ENCODE assay signal across 8 mouse cellular contexts in genomic region chr4:46498976-46499375, GRCm38 (mm10). TPM values are rescaled to one million over a fixed set of nuclear protein-coding genes. Genes with fewer than 3 reads are reported as not detected.
DNase-seq lines count a peak whose midpoint lies in the region; ATAC-seq lines count a peak whose summit lies in the region.

No protein-coding gene starts in this region.

- H3K4me2 ChIP-seq in intestine, embryonic 15.5 days (replicated peaks): no peak overlapping the region

- H3K27me3 ChIP-seq in intestine, embryonic 15.5 days (replicated peaks): no peaks in the 10 kb centered on the region

- peaks cover 33% of the 10 kb centered on the region for H3K36me3 ChIP-seq in intestine, embryonic 15.5 days

- no peak overlapping the region for H3K9ac ChIP-seq in intestine, embryonic 15.5 days

- no peak overlapping the region for H3K27ac ChIP-seq in intestine, embryonic 15.5 days

- H3K4me1 ChIP-seq in intestine, embryonic 15.5 days (replicated peaks): peaks cover 3% of the 10 kb centered on the region; the same call in 1 of the 2 replicates

- no peak for ATAC-seq in cerebellum, adult (ENCODE audit: insufficient number of reproducible peaks, low FRiP score, low TSS enrichment)
- ATAC-seq in intestine, embryonic 15.5 days: no peak

- no peak overlapping the region for H3K4me3 ChIP-seq in intestine, embryonic 15.5 days (replicated peaks)

- peak; percentile 46 for DNase-seq in cerebellum, adult 11 months
- DNase-seq in left cerebral cortex, adult 18-20 months (ENCODE audit: low spot score in 2 of 2): peak; percentile 39 to 61
- DNase-seq in left cerebral cortex, adult 11 months (ENCODE audit: low spot score): no peak
- peak; percentile 30 for DNase-seq in T-cell, adult 2 months (ENCODE audit: low spot score)
- peak; percentile 47 for DNase-seq in embryo, embryonic 9.5 days (ENCODE audit: extremely low spot score)
- peak; percentile 62 for DNase-seq in lung, postnatal 14 days

- 16% methylated on average over 4 of the region's 4 CpGs for WGBS in intestine, embryonic 15.5 days

- no peaks in the 10 kb centered on the region for H3K9me3 ChIP-seq in intestine, embryonic 15.5 days

RNA-seq across cellular contexts. Expression of gene Nans, which starts 9.9 kb away (rescaled TPM):
- total RNA-seq in left cerebral cortex, adult 18-20 months (2021): 10 to 100 TPM; 14.8 to 19.2 TPM
- polyA plus RNA-seq in intestine, embryonic 15.5 days (2015; fragmentation: Nextera tagmentation; extraction: Ambion mirVana): 102 and 113 TPM in 2 replicates

RNA-seq across cellular contexts. Expression of gene Trim14, which starts 37.0 kb away (rescaled TPM):
- total RNA-seq in left cerebral cortex, adult 18-20 months (2021): 1 to 10 TPM in 1 of 2 experiments, under 1 TPM in 1; 0.74 to 1.3 TPM
- 11.4 and 12.6 TPM in 2 replicates for polyA plus RNA-seq in intestine, embryonic 15.5 days (2015; fragmentation: Nextera tagmentation; extraction: Ambion mirVana)

RNA-seq across cellular contexts. Expression of gene Anp32b, which starts 48.3 kb away (rescaled TPM):
- 10 to 100 TPM; 41.5 to 45.7 TPM for total RNA-seq in left cerebral cortex, adult 18-20 months (2021)
- 260 and 262 TPM in 2 replicates for polyA plus RNA-seq in intestine, embryonic 15.5 days (2015; fragmentation: Nextera tagmentation; extraction: Ambion mirVana)
